Mouse (Mus musculus): ENCODE data around the gene Mcrip2.

GRCm38 (mm10) chr17:25829558-25830017 is 39.0 kb downstream of the Mcrip2 start:
- TF ChIP-seq CHD2 (IDR thresholded peaks at IDR 0.05; ENCODE audit: low read depth, low read length) (no peak), ZNF384 (IDR thresholded peaks at IDR 0.05; ENCODE audit: low read depth, low read length) (no peak), HCFC1 (IDR thresholded peaks at IDR 0.05; ENCODE audit: borderline replicate concordance, insufficient read depth, low read length) (no peak), MAFK (IDR thresholded peaks at IDR 0.05; ENCODE audit: insufficient read depth, low read depth, low read length) (no peak), ZC3H11A (IDR thresholded peaks at IDR 0.05; ENCODE audit: borderline replicate concordance, low read depth, low read length) (no peak)
